Comparison of ENCODE assay signal across 15 mouse cellular contexts in the genomic region with DNA sequence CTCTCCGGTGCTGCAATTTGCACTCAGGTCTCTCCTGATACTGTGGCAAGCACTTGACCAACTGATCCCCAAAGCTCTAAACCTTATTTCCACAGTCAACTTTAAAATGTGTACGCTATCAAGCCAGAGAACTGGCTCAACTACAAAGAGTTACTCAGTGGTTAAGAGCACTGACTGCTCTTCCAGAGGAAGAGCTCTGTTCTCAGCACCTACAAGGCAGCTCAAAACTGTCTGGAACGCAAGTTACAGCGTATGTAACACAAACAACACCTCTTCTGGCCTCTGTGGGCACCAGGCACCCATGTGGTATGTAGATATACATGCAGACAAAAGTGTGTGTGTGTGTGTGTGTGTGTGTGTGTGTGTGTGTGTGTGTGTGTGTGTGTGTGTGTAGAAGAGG.
"Had no signal": no experiment of that assay in that cellular context is flagged by ENCODE, and none has a peak within 500 bp of the region (broad histone marks: within the 10 kb centered on the region; RNA-seq: fewer than 3 reads in every experiment).

No protein-coding gene starts in this region.

- H3K27ac ChIP-seq: neural tube, embryonic 12.5 days; neural tube, embryonic 13.5 days; neural tube, embryonic 15.5 days; stomach, embryonic 15.5 days; stomach, postnatal 0 days had no signal

- H3K4me3 ChIP-seq: neural tube, embryonic 12.5 days; neural tube, embryonic 13.5 days; neural tube, embryonic 15.5 days; stomach, embryonic 15.5 days had no signal

- H3K36me3 ChIP-seq: neural tube, embryonic 12.5 days; neural tube, embryonic 13.5 days; neural tube, embryonic 15.5 days; stomach, embryonic 15.5 days had no signal

- H3K9me3 ChIP-seq: neural tube, embryonic 12.5 days; neural tube, embryonic 13.5 days; neural tube, embryonic 15.5 days; stomach, embryonic 15.5 days had no signal

- H3K9ac ChIP-seq: neural tube, embryonic 12.5 days; neural tube, embryonic 13.5 days; neural tube, embryonic 15.5 days; stomach, embryonic 15.5 days had no signal

- H3K4me1 ChIP-seq: neural tube, embryonic 12.5 days; neural tube, embryonic 15.5 days; stomach, embryonic 15.5 days had no signal

- DNase-seq: retina, postnatal 1 day; right cerebral cortex, adult 18-20 months; right cerebral cortex, postnatal 14 days; right cerebral cortex, postnatal 25 days; thymus, adult 18-20 months; thymus, adult 2 months; thymus, postnatal 14 days; thymus, postnatal 25 days; thymus, postnatal 36 days; thymus, postnatal 4 days had no signal

- H3K27me3 ChIP-seq: neural tube, embryonic 12.5 days; neural tube, embryonic 13.5 days; neural tube, embryonic 15.5 days; stomach, embryonic 15.5 days had no signal

- H3K4me2 ChIP-seq: neural tube, embryonic 12.5 days; neural tube, embryonic 13.5 days; neural tube, embryonic 15.5 days; stomach, embryonic 15.5 days had no signal
